Mouse (Mus musculus): Measurements from ENCODE around the gene Cfap70. TPM values are rescaled to one million over a fixed set of nuclear protein-coding genes. Genes with fewer than 3 reads are reported as not detected.

The Cfap70 gene
- 0.17 and 0.94 TPM in 2 replicates for polyA plus RNA-seq (2015; fragmentation: Nextera tagmentation; extraction: Ambion mirVana)

DNA sequence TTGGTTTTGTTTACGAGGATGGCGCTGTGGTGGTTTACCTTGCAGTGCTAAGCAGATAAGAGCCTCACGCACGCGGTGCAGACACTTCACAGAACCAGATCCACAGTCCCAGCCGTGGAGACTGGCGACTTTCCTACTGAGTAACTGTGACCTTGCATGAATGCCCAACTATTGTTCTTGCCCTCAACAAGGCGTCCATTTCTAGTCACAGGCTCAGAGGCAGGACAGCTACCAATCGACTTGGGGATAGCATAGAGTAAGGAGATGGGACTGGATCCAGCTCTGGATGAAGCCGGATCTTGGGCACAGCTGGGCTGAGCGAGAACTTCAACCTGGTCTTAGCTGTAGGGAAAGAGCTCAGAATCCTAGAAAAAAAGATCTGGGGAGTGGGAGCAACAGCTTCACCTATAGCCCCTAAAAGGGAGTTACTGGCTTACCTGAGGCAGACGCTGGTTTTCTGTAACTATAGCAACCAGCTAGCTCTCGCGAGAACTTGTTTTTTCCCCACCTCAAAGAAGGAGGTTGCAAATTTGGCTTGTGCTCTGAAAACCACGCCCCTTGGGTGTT, at the start of gene Cfap70:
Gene Cfap70 (minus strand): TSS at position 462 of the 567 bp plus-strand sequence.
- peaks cover 7% of the 10 kb centered on the region; the same call in 1 of the 2 replicates for H3K36me3 ChIP-seq (ENCODE audit: control insufficient read depth, insufficient read depth, low read length)
- H3K4me1 ChIP-seq (ENCODE audit: control insufficient read depth, insufficient read depth, low read length), result no peaks in the 10 kb centered on the region
- ATAC-seq (ENCODE audit: insufficient read depth, low FRiP score), result no peak; the same call in 1 of the 2 replicates
- H3K4me2 ChIP-seq (ENCODE audit: low read depth, low read length), result peak within 1 kb of the TSS; percentile 54
- no peaks in the 10 kb centered on the region for H3K27me3 ChIP-seq (ENCODE audit: control insufficient read depth, insufficient read depth, low read length)
- WGBS, result 3% methylated on average over 15 of the region's 15 CpGs
- peak within 1 kb of the TSS; percentile 49 for H3K4me3 ChIP-seq (replicated peaks; ENCODE audit: low read length)
- H3K27ac ChIP-seq (ENCODE audit: low read length), result no peak within 1 kb of the TSS
- no peaks in the 10 kb centered on the region for H3K9me3 ChIP-seq (replicated peaks; ENCODE audit: control insufficient read depth, low read length)
- H3K9ac ChIP-seq (ENCODE audit: low read length), result peak within 1 kb of the TSS; percentile 40

DNA sequence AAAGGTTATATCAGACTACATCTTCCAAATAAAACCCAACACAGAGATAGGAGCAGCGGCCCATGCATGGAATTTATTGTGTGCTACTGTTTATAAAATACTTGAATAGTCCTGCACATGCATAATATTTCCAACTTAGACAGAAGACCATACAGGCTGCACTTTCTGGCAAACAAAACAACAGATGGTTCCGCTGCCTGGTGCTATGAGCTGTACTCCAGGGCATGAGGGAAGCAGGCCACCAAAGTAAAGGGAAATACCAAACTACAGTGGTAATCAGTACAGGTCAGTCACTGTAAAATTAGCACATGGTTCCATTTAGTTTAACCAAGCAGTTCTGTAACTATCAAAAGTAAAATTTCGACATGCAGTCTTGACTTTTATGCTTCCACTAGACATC, 48.0 kb upstream of the Cfap70 start:
- Histone ChIP-seq H3K4me1 (ENCODE audit: control insufficient read depth, insufficient read depth, low read length) (no peaks in the 10 kb centered on the region), H3K27ac (ENCODE audit: low read length) (no peak overlapping the region), H3K4me3 (replicated peaks; ENCODE audit: low read length) (no peak overlapping the region), H3K9ac (ENCODE audit: low read length) (no peak overlapping the region), H3K36me3 (ENCODE audit: control insufficient read depth, insufficient read depth, low read length) (peaks cover 14% of the 10 kb centered on the region; the same call in 1 of the 2 replicates), H3K4me2 (ENCODE audit: low read depth, low read length) (no peak overlapping the region), H3K9me3 (replicated peaks; ENCODE audit: control insufficient read depth, low read length) (no peaks in the 10 kb centered on the region), H3K27me3 (ENCODE audit: control insufficient read depth, insufficient read depth, low read length) (no peaks in the 10 kb centered on the region)
- no peak for ATAC-seq (ENCODE audit: insufficient read depth, low FRiP score)
- WGBS, result 92% methylated on average over 3 of the region's 3 CpGs

DNA sequence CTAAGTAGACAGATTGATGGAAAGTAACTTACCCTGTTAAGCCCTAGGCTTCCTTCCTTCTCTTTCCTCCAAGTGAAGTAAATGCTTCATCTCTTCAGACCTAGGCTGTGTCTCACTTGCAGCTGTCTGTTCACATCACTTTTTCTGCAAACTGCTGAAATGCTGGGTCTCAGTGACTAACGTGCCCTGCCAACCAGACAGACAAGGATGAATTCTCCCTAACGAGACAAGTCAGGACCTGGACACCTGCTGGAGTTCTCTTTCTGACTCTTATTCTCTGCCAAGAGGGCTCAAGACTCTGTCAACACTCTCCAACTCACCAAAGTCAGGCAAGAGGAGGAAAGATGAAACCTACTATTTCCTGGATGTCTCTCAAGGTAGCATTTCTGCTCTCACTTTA, 44.6 kb upstream of the Cfap70 start, which contains the start of gene Mss51:
Gene Mss51 (minus strand): TSS at position 299 of the 400 bp plus-strand sequence.
- no peak within 1 kb of the TSS for H3K4me3 ChIP-seq (replicated peaks; ENCODE audit: low read length)
- no peak within 1 kb of the TSS for H3K4me2 ChIP-seq (ENCODE audit: low read depth, low read length)
- no peak within 1 kb of the TSS for H3K27ac ChIP-seq (ENCODE audit: low read length)
- 72% methylated on average over 2 of the region's 2 CpGs for WGBS
- no peak within 1 kb of the TSS for H3K9ac ChIP-seq (ENCODE audit: low read length)
- no peaks in the 10 kb centered on the region for H3K9me3 ChIP-seq (replicated peaks; ENCODE audit: control insufficient read depth, low read length)
- ATAC-seq (ENCODE audit: insufficient read depth, low FRiP score), result no peak
- no peaks in the 10 kb centered on the region for H3K27me3 ChIP-seq (ENCODE audit: control insufficient read depth, insufficient read depth, low read length)
- no peaks in the 10 kb centered on the region for H3K4me1 ChIP-seq (ENCODE audit: control insufficient read depth, insufficient read depth, low read length)
- peaks cover 21% of the 10 kb centered on the region for H3K36me3 ChIP-seq (ENCODE audit: control insufficient read depth, insufficient read depth, low read length)

DNA sequence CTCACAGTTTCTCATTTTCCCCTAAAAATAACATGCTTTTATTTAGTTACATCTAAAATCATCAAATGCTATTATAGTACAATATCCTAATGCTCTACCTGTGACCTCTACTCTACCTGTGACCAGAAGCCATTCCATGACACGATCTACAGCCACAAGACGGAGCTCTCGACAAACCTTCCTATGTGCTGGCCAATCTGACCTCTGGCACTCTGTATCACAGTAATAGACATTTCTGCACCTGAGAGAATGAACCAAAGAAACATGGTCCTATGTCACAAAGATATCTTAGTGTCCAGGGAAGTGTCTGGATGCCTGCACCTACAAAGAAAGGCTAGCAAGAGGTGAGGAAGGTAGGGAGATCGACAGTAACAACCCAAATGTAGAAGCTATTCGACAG, 34.0 kb upstream of the Cfap70 start:
- Histone ChIP-seq H3K9me3 (replicated peaks; ENCODE audit: control insufficient read depth, low read length) (no peaks in the 10 kb centered on the region), H3K27ac (ENCODE audit: low read length) (no peak overlapping the region), H3K27me3 (ENCODE audit: control insufficient read depth, insufficient read depth, low read length) (no peaks in the 10 kb centered on the region), H3K4me3 (replicated peaks; ENCODE audit: low read length) (no peak overlapping the region), H3K36me3 (ENCODE audit: control insufficient read depth, insufficient read depth, low read length) (0 out of 2 replicates have a peak, but pooled peaks cover 3% of the 10 kb centered on the region), H3K9ac (ENCODE audit: low read length) (no peak overlapping the region), H3K4me1 (ENCODE audit: control insufficient read depth, insufficient read depth, low read length) (peaks cover 7% of the 10 kb centered on the region; the same call in 1 of the 2 replicates), H3K4me2 (ENCODE audit: low read depth, low read length) (no peak overlapping the region)
- ATAC-seq (ENCODE audit: insufficient read depth, low FRiP score), result no peak
- 94% methylated on average over 5 of the region's 5 CpGs for WGBS

DNA sequence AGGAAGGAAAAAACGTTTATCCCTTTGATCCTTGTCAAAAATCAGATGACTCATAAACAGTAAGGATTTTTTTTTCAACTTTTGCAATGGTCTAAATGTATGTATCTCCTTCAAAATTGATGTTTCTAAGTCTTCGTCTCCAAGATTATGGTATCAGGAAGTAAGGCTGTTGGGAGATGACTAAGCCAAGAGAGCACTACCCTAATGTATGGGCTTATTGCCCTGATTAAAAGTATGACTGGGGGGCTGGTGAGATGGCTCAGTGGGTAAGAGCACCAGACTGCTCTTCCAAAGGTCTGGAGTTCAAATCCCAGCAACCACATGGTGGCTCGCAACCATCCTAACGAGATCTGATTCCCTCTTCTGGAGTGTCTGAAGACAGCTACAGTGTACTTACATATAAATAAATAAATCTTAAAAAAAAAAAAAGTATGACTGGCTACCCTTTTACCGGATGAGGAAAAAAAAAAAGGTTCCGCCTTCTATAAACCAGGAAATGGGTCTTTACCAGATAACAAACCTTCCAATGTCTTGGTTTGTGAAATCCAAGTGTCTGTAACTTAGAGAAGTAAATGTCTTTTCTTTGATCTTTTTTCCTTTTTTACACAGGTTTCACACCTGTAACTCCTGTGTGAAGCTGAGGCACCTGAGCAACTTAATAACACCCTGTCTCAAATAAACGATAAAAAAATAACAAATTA, 30.2 kb upstream of the Cfap70 start:
- Histone ChIP-seq H3K4me2 (ENCODE audit: low read depth, low read length) (no peak overlapping the region), H3K27ac (ENCODE audit: low read length) (no peak overlapping the region), H3K9me3 (replicated peaks; ENCODE audit: control insufficient read depth, low read length) (no peaks in the 10 kb centered on the region), H3K27me3 (ENCODE audit: control insufficient read depth, insufficient read depth, low read length) (no peaks in the 10 kb centered on the region), H3K4me3 (replicated peaks; ENCODE audit: low read length) (no peak overlapping the region), H3K9ac (ENCODE audit: low read length) (no peak overlapping the region), H3K4me1 (ENCODE audit: control insufficient read depth, insufficient read depth, low read length) (peaks cover 15% of the 10 kb centered on the region), H3K36me3 (ENCODE audit: control insufficient read depth, insufficient read depth, low read length) (0 out of 2 replicates have a peak, but pooled peaks cover 3% of the 10 kb centered on the region)
- no peak for ATAC-seq (ENCODE audit: insufficient read depth, low FRiP score)
- 86% methylated on average over 7 of the region's 7 CpGs for whole genome bisulfite sequencing

DNA sequence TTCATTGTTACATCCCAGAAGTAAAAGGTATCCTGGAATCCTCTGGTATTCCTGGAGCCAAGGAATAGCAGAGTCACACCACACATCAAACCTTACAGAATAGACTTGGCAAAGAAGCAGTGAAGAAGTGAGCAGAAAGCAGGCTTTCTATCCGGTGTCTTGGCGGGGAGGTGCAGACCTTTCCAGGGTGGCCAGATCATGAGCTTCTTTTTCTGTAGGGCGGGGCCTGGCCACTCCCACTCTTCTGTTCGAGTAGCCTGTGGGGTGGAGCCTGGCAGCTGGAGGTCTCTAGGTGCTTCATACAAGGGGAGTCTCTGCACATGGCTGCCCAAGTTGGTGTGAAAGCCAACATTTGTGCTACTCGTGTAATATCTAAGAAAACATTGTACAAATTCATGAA, 29.2 kb upstream of the Cfap70 start:
- H3K9ac ChIP-seq (ENCODE audit: low read length), result no peak overlapping the region
- 23% methylated on average over 5 of the region's 5 CpGs for WGBS
- no peaks in the 10 kb centered on the region for H3K36me3 ChIP-seq (ENCODE audit: control insufficient read depth, insufficient read depth, low read length)
- H3K4me1 ChIP-seq (ENCODE audit: control insufficient read depth, insufficient read depth, low read length), result peaks cover 17% of the 10 kb centered on the region
- no peak overlapping the region for H3K4me2 ChIP-seq (ENCODE audit: low read depth, low read length)
- H3K4me3 ChIP-seq (replicated peaks; ENCODE audit: low read length), result no peak overlapping the region
- no peak for ATAC-seq (ENCODE audit: insufficient read depth, low FRiP score)
- no peaks in the 10 kb centered on the region for H3K9me3 ChIP-seq (replicated peaks; ENCODE audit: control insufficient read depth, low read length)
- no peaks in the 10 kb centered on the region for H3K27me3 ChIP-seq (ENCODE audit: control insufficient read depth, insufficient read depth, low read length)
- H3K27ac ChIP-seq (ENCODE audit: low read length), result no peak overlapping the region

DNA sequence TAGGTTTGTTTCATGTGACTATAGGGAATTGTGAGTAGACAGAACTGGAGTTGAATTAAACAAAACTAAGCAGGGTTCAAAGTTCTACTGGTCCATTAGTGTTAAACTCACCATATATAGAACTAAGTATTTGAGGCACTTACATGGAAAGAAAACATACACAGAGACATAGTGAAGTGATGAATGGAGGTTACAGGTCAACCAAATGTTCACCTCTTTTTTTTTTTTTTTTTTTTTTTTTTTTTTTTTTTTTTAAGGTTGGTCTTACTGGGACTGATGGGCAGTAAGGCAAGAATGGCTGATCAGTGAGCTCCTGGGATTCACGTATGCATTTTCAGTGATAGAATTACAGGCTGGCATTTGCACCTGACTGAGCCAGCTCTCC, 28.2 kb upstream of the Cfap70 start:
- Histone ChIP-seq H3K9ac (ENCODE audit: low read length) (no peak overlapping the region), H3K27ac (ENCODE audit: low read length) (no peak overlapping the region), H3K4me2 (ENCODE audit: low read depth, low read length) (peak overlapping the region; percentile 80), H3K27me3 (ENCODE audit: control insufficient read depth, insufficient read depth, low read length) (no peaks in the 10 kb centered on the region), H3K4me3 (replicated peaks; ENCODE audit: low read length) (peak overlapping the region; percentile 82), H3K9me3 (replicated peaks; ENCODE audit: control insufficient read depth, low read length) (no peaks in the 10 kb centered on the region), H3K4me1 (ENCODE audit: control insufficient read depth, insufficient read depth, low read length) (peaks cover 17% of the 10 kb centered on the region), H3K36me3 (ENCODE audit: control insufficient read depth, insufficient read depth, low read length) (no peaks in the 10 kb centered on the region)
- 67% methylated on average over 1 of the region's 1 CpGs for WGBS
- no peak for ATAC-seq (ENCODE audit: insufficient read depth, low FRiP score)

DNA sequence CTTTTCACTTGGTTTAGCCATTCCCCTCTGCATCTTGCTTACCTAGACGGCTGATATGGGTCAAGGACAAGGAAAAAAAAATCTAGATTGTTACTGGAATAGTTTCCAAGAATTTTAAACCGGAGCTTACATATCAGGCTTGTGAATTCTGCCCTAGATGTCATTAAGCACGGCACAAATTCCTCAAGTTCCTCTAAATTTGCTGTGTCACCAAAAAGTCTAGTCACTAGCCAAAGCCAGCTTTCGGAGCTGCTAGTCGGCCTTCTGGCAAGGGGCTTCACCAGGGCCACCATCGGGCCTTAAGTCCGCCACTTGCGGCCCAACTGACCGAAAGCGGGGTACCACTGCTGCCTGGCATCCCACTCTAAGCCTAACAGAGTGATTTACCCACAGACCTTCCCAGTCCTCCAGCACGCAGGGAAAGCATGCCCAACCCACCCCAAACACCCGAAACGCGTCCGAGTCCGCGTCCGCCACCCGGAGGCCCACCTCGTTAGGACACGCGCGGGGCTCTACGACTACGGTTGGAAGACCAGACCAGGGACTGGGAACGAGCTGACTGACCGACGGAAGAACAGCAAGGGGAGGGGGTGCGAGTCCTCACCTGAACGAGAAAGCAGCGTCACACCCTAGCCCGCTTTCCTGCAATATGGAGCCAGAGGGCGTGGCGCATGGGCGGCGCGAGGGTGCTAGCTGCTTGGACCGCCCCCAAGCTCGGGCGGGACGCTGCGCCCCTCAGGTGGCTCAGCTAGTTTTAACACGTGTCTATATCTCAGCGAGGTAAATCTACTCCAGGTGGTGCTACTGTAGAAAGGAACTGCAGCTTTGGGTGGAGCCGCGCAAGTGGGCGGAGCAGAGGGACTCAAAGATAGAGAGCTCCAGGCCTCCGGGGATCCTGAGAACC, 27.5 kb upstream of the Cfap70 start, which contains the start of gene Anxa7:
Gene Anxa7 (minus strand): TSS at position 843 of the 904 bp plus-strand sequence.
- Histone ChIP-seq H3K4me3 (replicated peaks; ENCODE audit: low read length) (peak within 1 kb of the TSS; percentile 82), H3K4me2 (ENCODE audit: low read depth, low read length) (peak within 1 kb of the TSS; percentile 80), H3K36me3 (ENCODE audit: control insufficient read depth, insufficient read depth, low read length) (no peaks in the 10 kb centered on the region), H3K27me3 (ENCODE audit: control insufficient read depth, insufficient read depth, low read length) (no peaks in the 10 kb centered on the region), H3K4me1 (ENCODE audit: control insufficient read depth, insufficient read depth, low read length) (peaks cover 17% of the 10 kb centered on the region), H3K9ac (ENCODE audit: low read length) (peak within 1 kb of the TSS; percentile 90), H3K27ac (ENCODE audit: low read length) (peak within 1 kb of the TSS; percentile 93), H3K9me3 (replicated peaks; ENCODE audit: control insufficient read depth, low read length) (no peaks in the 10 kb centered on the region)
- ATAC-seq (ENCODE audit: insufficient read depth, low FRiP score), result peak; percentile 91
- under 1% methylated on average over 48 of the region's 48 CpGs for WGBS
